Mouse (Mus musculus): ENCODE results near the gene Rps18.

Rps18 gene

DNA sequence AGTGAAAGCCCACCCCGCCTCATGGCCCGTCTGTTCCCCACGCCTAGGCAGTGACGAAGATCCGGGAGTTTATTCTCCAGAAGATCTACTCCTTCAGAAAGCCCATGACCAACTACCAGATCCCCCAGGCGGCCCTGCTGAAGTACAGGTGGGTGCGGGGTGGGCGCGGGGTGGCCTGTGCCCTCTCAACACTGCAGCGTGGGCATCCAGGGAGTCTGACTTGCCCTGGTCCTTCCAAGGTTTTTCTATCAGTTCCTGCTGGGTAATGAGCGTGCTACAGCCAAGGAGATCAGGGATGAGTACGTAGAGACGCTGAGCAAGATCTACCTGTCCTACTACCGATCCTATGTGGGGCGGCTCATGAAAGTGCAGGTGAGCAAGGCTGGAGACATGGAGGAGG, 4.1 kb upstream of the Rps18 start:
- TF ChIP-seq POU5F1 (IDR thresholded peaks at IDR 0.05; ENCODE audit: borderline replicate concordance, low read length) (no peak), NANOG (IDR thresholded peaks at IDR 0.05; ENCODE audit: borderline replicate concordance, low read length) (no peak), CTCF (conservative IDR thresholded peaks at IDR 0.05; ENCODE audit: low read length) (no peak)
- H3K4me1 ChIP-seq (replicated peaks; ENCODE audit: low read depth, low read length): peaks cover 17% of the 10 kb centered on the region
- no peaks in the 10 kb centered on the region for H3K9me3 ChIP-seq (ENCODE audit: low read length)
- H3K4me3 ChIP-seq (replicated peaks; ENCODE audit: low read length): no peak overlapping the region
- H3K27me3 ChIP-seq (ENCODE audit: insufficient read depth, low read length): no peaks in the 10 kb centered on the region
- peaks cover 77% of the 10 kb centered on the region for H3K36me3 ChIP-seq (ENCODE audit: insufficient read depth, low read length)

- H3K9me3 ChIP-seq (ENCODE audit: low read length): no peaks in the 10 kb centered on the region
- H3K4me3 ChIP-seq (replicated peaks; ENCODE audit: low read length): no peak overlapping the region
- H3K36me3 ChIP-seq (ENCODE audit: insufficient read depth, low read length): peaks cover 80% of the 10 kb centered on the region
- peaks cover 22% of the 10 kb centered on the region for H3K4me1 ChIP-seq (replicated peaks; ENCODE audit: low read depth, low read length)
- TF ChIP-seq CTCF (conservative IDR thresholded peaks at IDR 0.05; ENCODE audit: low read length) (no peak), POU5F1 (IDR thresholded peaks at IDR 0.05; ENCODE audit: borderline replicate concordance, low read length) (no peak), NANOG (IDR thresholded peaks at IDR 0.05; ENCODE audit: borderline replicate concordance, low read length) (no peak)
- H3K27me3 ChIP-seq (ENCODE audit: insufficient read depth, low read length): no peaks in the 10 kb centered on the region
These were observed 3.3 kb upstream of the Rps18 start for GRCm38 (mm10) chr17:33959135-33959534.

DNA sequence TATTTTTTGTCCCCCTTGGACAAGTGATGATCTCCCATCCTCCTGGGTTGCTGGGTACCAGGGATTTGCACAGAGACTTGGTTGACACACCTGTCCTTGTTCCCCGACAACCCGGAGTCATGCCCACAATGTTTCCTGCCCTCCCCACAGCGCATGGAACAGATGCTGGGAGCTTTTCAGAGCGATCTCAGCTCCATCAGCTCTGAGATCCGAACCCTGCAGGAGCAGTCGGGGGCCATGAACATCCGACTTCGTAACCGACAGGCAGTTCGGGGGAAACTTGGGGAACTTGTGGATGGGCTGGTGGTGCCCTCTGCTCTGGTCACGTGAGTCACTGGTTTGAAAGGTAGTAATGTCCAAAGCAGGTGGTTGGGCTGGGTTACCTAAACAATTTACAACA, 2.6 kb upstream of the Rps18 start:
- Histone ChIP-seq H3K36me3 (ENCODE audit: insufficient read depth, low read length) (peaks cover 80% of the 10 kb centered on the region), H3K4me1 (replicated peaks; ENCODE audit: low read depth, low read length) (peaks cover 27% of the 10 kb centered on the region), H3K9me3 (ENCODE audit: low read length) (no peaks in the 10 kb centered on the region), H3K27me3 (ENCODE audit: insufficient read depth, low read length) (no peaks in the 10 kb centered on the region), H3K4me3 (replicated peaks; ENCODE audit: low read length) (no peak overlapping the region)
- TF ChIP-seq NANOG (IDR thresholded peaks at IDR 0.05; ENCODE audit: borderline replicate concordance, low read length): no peak
- no peak for TF ChIP-seq POU5F1 (IDR thresholded peaks at IDR 0.05; ENCODE audit: borderline replicate concordance, low read length)
- no peak for TF ChIP-seq CTCF (conservative IDR thresholded peaks at IDR 0.05; ENCODE audit: low read length)

- H3K9me3 ChIP-seq (ENCODE audit: low read length): no peaks in the 10 kb centered on the region
- H3K27me3 ChIP-seq (ENCODE audit: insufficient read depth, low read length): no peaks in the 10 kb centered on the region
- H3K36me3 ChIP-seq (ENCODE audit: insufficient read depth, low read length): peaks cover 80% of the 10 kb centered on the region
- H3K4me3 ChIP-seq (replicated peaks; ENCODE audit: low read length): no peak overlapping the region
- no peak for TF ChIP-seq NANOG (IDR thresholded peaks at IDR 0.05; ENCODE audit: borderline replicate concordance, low read length)
- no peak for TF ChIP-seq POU5F1 (IDR thresholded peaks at IDR 0.05; ENCODE audit: borderline replicate concordance, low read length)
- no peak for TF ChIP-seq CTCF (conservative IDR thresholded peaks at IDR 0.05; ENCODE audit: low read length)
- H3K4me1 ChIP-seq (replicated peaks; ENCODE audit: low read depth, low read length): peaks cover 36% of the 10 kb centered on the region
These were observed 1.7 kb upstream of the Rps18 start for GRCm38 (mm10) chr17:33957493-33957892.

DNA sequence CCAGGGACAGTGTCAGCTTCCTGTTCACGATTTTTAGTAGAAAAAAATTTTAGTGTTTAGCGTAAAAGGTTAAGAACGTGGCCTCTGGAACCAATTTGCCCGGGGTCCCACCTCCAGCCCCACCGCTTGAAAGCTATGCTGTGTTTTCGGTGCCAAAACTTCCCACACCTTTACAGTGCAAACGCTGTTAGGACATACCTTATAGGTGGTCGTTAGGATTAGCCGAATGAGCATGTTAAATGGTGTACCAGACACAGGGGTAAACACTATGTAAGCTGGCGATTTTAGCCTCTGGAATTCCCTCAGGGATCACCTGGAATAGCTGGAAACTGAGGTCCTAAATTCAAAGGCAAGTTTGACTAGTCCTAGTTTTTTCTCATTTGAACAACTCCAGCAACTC, 535 bp upstream of the Rps18 start:
- H3K4me1 ChIP-seq (replicated peaks; ENCODE audit: low read depth, low read length): peaks cover 42% of the 10 kb centered on the region
- no peaks in the 10 kb centered on the region for H3K9me3 ChIP-seq (ENCODE audit: low read length)
- H3K4me3 ChIP-seq (replicated peaks; ENCODE audit: low read length): peak overlapping the region; percentile 95
- TF ChIP-seq CTCF (conservative IDR thresholded peaks at IDR 0.05; ENCODE audit: low read length) (no peak), POU5F1 (IDR thresholded peaks at IDR 0.05; ENCODE audit: borderline replicate concordance, low read length) (no peak), NANOG (IDR thresholded peaks at IDR 0.05; ENCODE audit: borderline replicate concordance, low read length) (no peak)
- peaks cover 80% of the 10 kb centered on the region for H3K36me3 ChIP-seq (ENCODE audit: insufficient read depth, low read length)
- no peaks in the 10 kb centered on the region for H3K27me3 ChIP-seq (ENCODE audit: insufficient read depth, low read length)

GRCm38 (mm10) chr17:33954646-33955554, 901 bp downstream of the Rps18 start:
- TF ChIP-seq CTCF (conservative IDR thresholded peaks at IDR 0.05; ENCODE audit: low read length) (no peak), POU5F1 (IDR thresholded peaks at IDR 0.05; ENCODE audit: borderline replicate concordance, low read length) (no peak), NANOG (IDR thresholded peaks at IDR 0.05; ENCODE audit: borderline replicate concordance, low read length) (no peak)

DNA sequence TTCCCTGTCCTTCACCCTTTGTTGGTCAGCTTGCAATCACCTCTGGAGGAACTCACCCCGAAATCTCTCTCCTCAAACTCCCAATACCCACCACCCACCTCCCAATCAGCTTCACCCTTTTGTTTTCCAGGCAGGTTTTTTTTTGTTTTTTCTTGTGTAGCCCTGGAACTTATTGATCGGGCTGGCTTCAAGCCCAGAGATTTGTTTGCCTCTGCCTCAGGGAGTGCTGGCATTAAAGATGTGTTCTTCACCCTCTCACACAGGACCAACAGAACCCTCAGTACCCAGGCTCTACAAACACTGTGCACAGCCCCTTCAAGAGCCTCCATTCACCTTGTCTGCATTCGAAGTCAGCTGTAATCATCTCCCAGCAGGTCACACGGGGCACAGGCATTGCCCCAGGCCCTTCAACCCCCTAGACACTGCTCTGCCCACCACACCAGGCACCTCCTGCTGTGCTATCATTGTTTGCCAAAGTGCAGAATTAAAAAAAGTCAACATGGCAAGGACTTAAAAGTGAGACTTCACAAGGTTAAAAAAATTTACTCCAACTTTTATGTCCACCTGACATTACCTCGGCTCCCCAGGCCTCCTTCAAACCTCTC, 1.7 kb downstream of the Rps18 start:
- H3K4me1 ChIP-seq (replicated peaks; ENCODE audit: low read depth, low read length): peaks cover 58% of the 10 kb centered on the region
- peak overlapping the region; percentile 95 for H3K4me3 ChIP-seq (replicated peaks; ENCODE audit: low read length)
- H3K36me3 ChIP-seq (ENCODE audit: insufficient read depth, low read length): peaks cover 74% of the 10 kb centered on the region
- no peaks in the 10 kb centered on the region for H3K9me3 ChIP-seq (ENCODE audit: low read length)
- H3K27me3 ChIP-seq (ENCODE audit: insufficient read depth, low read length): no peaks in the 10 kb centered on the region
- TF ChIP-seq POU5F1 (IDR thresholded peaks at IDR 0.05; ENCODE audit: borderline replicate concordance, low read length) (no peak), NANOG (IDR thresholded peaks at IDR 0.05; ENCODE audit: borderline replicate concordance, low read length) (no peak), CTCF (conservative IDR thresholded peaks at IDR 0.05; ENCODE audit: low read length) (no peak)

More at GRCm38 (mm10) chr17:33954646-33955554, 901 bp downstream of the Rps18 start:
- H3K4me1 ChIP-seq (replicated peaks; ENCODE audit: low read depth, low read length): peaks cover 54% of the 10 kb centered on the region
- H3K4me3 ChIP-seq (replicated peaks; ENCODE audit: low read length): peak overlapping the region; percentile 95
- no peaks in the 10 kb centered on the region for H3K27me3 ChIP-seq (ENCODE audit: insufficient read depth, low read length)
- H3K36me3 ChIP-seq (ENCODE audit: insufficient read depth, low read length): peaks cover 74% of the 10 kb centered on the region
- H3K9me3 ChIP-seq (ENCODE audit: low read length): no peaks in the 10 kb centered on the region

DNA sequence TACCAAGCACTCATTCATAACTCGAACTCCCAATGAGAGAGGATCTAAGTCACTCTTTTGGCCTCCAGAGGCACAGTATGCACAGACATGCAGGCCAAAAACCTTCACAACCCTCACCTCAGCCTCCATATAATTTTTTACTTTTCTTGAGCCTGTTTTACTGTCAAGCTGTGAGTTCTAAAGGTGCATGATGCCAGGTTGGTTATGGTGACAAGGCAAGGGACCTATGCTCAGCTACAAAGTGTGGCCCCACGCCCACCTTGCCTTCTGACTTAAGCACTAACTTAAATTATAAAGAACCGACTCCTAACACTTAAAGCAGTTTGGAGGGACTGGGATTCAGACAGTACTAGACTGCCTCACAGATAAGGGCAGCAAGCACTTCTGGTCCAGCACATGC, 2.5 kb downstream of the Rps18 start:
- no peaks in the 10 kb centered on the region for H3K27me3 ChIP-seq (ENCODE audit: insufficient read depth, low read length)
- H3K36me3 ChIP-seq (ENCODE audit: insufficient read depth, low read length): peaks cover 74% of the 10 kb centered on the region
- TF ChIP-seq NANOG (IDR thresholded peaks at IDR 0.05; ENCODE audit: borderline replicate concordance, low read length) (no peak), POU5F1 (IDR thresholded peaks at IDR 0.05; ENCODE audit: borderline replicate concordance, low read length) (no peak), CTCF (conservative IDR thresholded peaks at IDR 0.05; ENCODE audit: low read length) (no peak)
- peak overlapping the region; percentile 95 for H3K4me3 ChIP-seq (replicated peaks; ENCODE audit: low read length)
- no peaks in the 10 kb centered on the region for H3K9me3 ChIP-seq (ENCODE audit: low read length)
- peaks cover 66% of the 10 kb centered on the region for H3K4me1 ChIP-seq (replicated peaks; ENCODE audit: low read depth, low read length)

Data from E14TG2a.4 (cell line).